Mouse (Mus musculus) urinary bladder, postnatal 10 days (tissue): ENCODE results near the gene Tas2r136.

Experiments used
- DNase-seq: peaks from one replicate; pipeline ENCODE4 v3.0.0; 2022; ENCODE audit warnings: low spot score

The Tas2r136 gene

DNA sequence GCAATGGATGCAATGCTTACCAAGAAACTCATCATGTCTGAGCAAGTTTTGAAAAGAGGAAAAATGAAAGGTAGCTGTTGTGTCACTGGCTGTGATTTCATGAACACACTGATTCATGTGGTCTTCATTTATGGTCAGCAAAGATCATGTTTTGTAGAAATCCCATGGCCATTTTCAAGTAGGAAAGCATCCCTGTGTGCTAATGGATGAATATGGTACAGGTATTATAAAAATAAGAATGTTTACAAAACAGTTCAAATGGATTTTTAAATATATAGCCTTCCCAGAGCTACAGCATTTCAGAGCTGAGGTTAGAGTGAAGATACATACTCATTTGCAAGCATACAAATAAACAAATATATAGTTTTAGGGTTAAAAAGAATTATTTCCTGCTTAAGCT is at the start of gene Tas2r136:
TSS of gene Tas2r136 (minus strand) at position 101 of the 400 bp plus-strand sequence.
- DNase-seq, result no peak

DNA sequence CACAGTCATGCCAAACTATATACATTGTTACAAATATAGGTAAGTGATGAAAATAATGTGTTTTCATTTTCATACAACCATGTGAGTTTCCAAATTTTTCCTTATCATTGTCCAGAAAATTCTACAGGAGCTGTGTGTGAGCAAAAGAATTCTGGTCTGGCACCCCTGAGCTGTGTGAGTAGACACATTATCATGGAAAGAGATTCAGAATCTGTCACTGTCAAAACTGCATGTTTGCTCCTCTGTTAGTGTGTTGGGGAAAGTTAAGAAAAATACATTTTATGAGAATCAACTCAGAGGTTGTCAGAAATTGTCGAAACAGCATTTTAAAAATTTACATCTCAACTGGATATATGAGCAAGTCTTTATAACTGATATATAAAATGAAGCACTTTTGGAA is 24.6 kb upstream of the Tas2r136 start, which contains the start of gene Tas2r117:
TSS of gene Tas2r117 (plus strand) at position 301 of the 400 bp plus-strand sequence.
- DNase-seq, result no peak

DNA sequence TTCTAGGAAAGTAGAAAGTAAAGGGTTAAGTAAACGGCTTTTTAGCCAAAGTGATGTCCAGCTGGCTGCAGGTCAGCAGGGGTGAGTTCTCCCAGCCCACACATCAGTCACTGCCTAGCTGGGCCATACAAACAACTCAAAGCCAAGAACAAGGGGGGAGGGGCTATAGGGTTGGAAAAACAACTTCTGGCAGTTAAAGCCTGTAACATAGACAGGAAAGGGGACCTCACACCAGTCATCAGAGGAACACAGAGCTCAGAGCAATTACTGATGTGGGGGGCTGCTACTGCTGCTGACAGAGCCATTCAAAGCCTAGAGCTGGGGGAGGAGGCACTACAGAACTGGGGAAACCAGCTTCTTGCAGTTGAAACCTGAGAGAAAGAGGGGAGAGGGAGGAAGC is 17.4 kb upstream of the Tas2r136 start:
- DNase-seq, result no peak

DNA sequence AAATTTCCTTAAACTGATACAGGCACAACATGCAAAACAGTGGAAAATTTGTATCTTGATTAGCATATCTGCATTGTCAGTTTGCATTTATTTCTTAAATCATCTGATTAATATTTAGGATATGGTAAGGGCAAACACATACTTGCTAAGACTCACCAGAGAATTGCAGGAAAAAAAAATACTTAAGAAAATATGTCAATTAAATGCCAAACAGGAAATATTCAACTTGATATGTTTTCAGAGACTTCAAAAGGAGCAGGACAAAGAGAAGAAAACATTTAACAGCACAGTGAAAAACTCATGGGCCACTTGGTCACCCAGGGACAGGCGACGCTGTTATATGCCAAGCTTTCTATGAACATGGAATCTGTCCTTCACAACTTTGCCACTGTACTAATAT is 16.1 kb downstream of the Tas2r136 start, which contains the start of gene Tas2r102:
TSS of gene Tas2r102 (plus strand) at position 301 of the 400 bp plus-strand sequence.
- no peak for DNase-seq

DNA sequence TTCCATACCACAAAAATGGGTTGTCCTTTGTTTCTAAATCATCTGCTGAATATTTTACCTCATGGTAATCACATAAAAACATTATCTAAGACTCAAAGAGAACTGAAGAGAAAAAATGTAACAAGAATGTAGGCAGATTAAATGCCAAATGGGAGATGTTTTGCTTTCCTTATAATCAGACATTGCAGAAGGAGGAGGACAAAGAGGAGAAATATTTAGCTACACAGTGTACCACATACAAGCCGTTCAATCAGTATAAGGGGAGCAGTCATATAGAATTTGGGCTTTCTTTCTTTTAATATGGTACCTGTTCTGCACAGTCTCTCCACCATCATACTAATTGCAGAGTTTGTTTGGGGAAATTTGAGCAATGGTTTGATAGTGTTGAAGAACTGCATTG is 23.5 kb downstream of the Tas2r136 start, which contains the start of gene Tas2r124:
TSS of gene Tas2r124 (plus strand) at position 301 of the 400 bp plus-strand sequence.
- DNase-seq, result no peak

DNA sequence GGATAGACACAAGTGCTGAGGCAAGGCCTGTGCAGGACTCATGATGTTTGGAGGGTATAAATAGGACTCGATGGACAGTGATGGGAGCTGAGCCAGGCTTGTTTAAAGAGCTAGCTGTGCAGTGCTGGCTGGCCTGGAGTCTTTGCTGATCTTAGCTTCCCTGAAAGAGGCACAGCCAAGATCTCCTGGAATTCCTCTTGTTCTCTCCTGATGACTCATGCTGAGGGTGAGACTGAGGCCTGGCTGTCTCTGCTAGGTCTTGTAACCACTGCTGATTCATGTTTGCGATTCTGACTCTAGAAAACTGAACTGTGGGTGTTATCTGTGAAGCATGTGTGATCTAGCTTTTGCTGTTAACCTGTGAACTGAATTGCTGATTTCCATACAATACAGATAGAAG is 27.8 kb downstream of the Tas2r136 start:
- DNase-seq, result no peak

DNA sequence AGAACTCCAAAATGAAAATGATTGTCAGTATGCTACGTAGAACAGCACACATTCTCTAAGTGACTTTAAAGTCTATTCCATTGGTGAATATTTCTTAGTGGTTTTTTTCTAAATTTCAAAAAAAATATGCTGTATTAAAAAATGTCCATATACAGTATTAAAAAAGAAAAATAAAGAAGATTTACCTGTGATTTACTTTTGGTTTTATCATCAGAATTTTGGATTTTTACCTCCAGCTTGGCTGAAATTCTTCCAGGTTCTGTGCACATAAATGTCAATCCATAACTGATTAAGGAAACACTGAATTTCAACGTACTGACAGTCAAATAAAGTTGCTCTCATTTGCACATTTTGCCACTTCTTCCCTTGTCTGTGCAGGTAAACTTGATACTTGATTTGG is 40.0 kb downstream of the Tas2r136 start, which contains the start of gene Tas2r115:
TSS of gene Tas2r115 (minus strand) at position 101 of the 400 bp plus-strand sequence.
- DNase-seq, result no peak
